Mouse (Mus musculus) retina, embryonic 14.5 days (tissue): Measurements from ENCODE around the gene Cx3cr1.
A peak's percentile ranks its signal among the peaks of the same experiment; 100 is the strongest.

ENCODE experiments used
- DNase-seq: peaks from one replicate; pipeline ENCODE4 v3.0.0-alpha.2; 2015; ENCODE audit warnings: low spot score

Cx3cr1 gene

GRCm38 (mm10) chr9:119998776-119999175 is 70.9 kb downstream of the Cx3cr1 start:
- no peak for DNase-seq

- no peak for DNase-seq
Measured at GRCm38 (mm10) chr9:119996080-119996479, 73.6 kb downstream of the Cx3cr1 start.

GRCm38 (mm10) chr9:119994207-119994606 is 75.5 kb downstream of the Cx3cr1 start:
- no peak for DNase-seq

- no peak for DNase-seq
Measured at GRCm38 (mm10) chr9:119993092-119993844, 76.4 kb downstream of the Cx3cr1 start.

- no peak for DNase-seq
Measured at GRCm38 (mm10) chr9:119991310-119991709, 78.4 kb downstream of the Cx3cr1 start.

GRCm38 (mm10) chr9:119988304-119988703 is 81.4 kb downstream of the Cx3cr1 start:
- no peak for DNase-seq

GRCm38 (mm10) chr9:119985881-119986574 is 83.7 kb downstream of the Cx3cr1 start:
- no peak for DNase-seq

GRCm38 (mm10) chr9:119984536-119985011 is 85.1 kb downstream of the Cx3cr1 start, which contains the start of gene Csrnp1:
TSS of gene Csrnp1 (minus strand) at chr9:119984658.
- DNase-seq = no peak

GRCm38 (mm10) chr9:119983585-119984535 is 85.8 kb downstream of the Cx3cr1 start:
- peak; percentile 78 for DNase-seq

GRCm38 (mm10) chr9:119982956-119983551 is 86.6 kb downstream of the Cx3cr1 start:
- DNase-seq = no peak

- no peak for DNase-seq
Measured at GRCm38 (mm10) chr9:119982241-119982811, 87.4 kb downstream of the Cx3cr1 start.

GRCm38 (mm10) chr9:119981183-119982179 is 88.2 kb downstream of the Cx3cr1 start:
- peak; percentile 72 for DNase-seq

- DNase-seq = no peak
Measured at GRCm38 (mm10) chr9:119980770-119981182, 88.9 kb downstream of the Cx3cr1 start.

- no peak for DNase-seq
Measured at GRCm38 (mm10) chr9:119979749-119980148, 89.9 kb downstream of the Cx3cr1 start.

GRCm38 (mm10) chr9:119978811-119979441 is 90.8 kb downstream of the Cx3cr1 start:
- DNase-seq = no peak

GRCm38 (mm10) chr9:119978151-119978810 is 91.4 kb downstream of the Cx3cr1 start:
- DNase-seq = peak; percentile 57

GRCm38 (mm10) chr9:119977557-119978060 is 92.1 kb downstream of the Cx3cr1 start:
- no peak for DNase-seq

- DNase-seq = no peak
Measured at GRCm38 (mm10) chr9:119976704-119977556, 92.7 kb downstream of the Cx3cr1 start.
